Mouse (Mus musculus) left cerebral cortex, postnatal 25 days (tissue): ENCODE results near the gene Plekhb2. TPM values are rescaled to one million over a fixed set of nuclear protein-coding genes. Genes with fewer than 3 reads are reported as not detected.

ENCODE experiments used
- DNase-seq, 2 experiments: peaks; one replicate each; pipeline ENCODE4 v3.0.0; 2022; ENCODE audit warnings: low spot score in 2 of 2, mixed read lengths in 1 of 2
- intact Hi-C: fragments of 180-260 bp; cut with DNase I; formaldehyde crosslinking; loops from one replicate; pipeline ENCODE4 v1.15.1; 2025
- total RNA-seq, 2 experiments: library from RNA; stranded (reverse); gene quantifications; 2 replicates each; pipeline ENCODE4 v1.2.3; 2021

Gene Plekhb2
- total RNA-seq, 2 experiments from 2014 or later, result 248 to 261 TPM

DNA sequence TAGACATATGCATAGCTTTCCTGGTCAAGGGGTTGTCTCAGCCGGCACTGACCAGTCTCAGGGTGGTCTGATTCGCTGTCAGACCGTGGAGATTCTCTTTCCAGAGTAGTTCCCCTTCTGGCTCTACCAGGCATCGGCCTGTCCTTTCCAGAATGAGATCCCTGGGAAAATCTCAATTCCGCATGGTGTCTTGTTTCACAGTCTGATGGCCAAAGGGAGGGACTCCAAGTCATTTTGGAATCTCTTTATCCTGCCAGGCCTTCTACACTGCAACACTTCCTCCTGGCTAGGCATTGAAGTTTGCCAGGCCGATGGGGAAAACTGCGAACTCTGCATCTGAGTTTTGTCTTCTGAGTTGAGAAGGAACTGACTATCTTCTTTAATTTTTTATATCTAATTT is 10.4 kb downstream of the Plekhb2 start:
- intact Hi-C loops, result loop anchor here (10.0 kb wide), 1 partner anchor 215 kb away; no protein-coding TSS in a partner anchor
- no peak for DNase-seq

GRCm38 (mm10) chr1:34862877-34863276 is 13.1 kb downstream of the Plekhb2 start:
- no peak for DNase-seq
- intact Hi-C loops, result loop anchor here (10.0 kb wide), 1 partner anchor 218 kb away; no protein-coding TSS in a partner anchor

- intact Hi-C loops, result loop anchor here (10.0 kb wide), 1 partner anchor 219 kb away; no protein-coding TSS in a partner anchor
- no peak for DNase-seq
Measured at GRCm38 (mm10) chr1:34863323-34863722, 13.5 kb downstream of the Plekhb2 start.

- intact Hi-C loops, result loop anchor here (10.0 kb wide), 1 partner anchor 219 kb away; no protein-coding TSS in a partner anchor
- DNase-seq, result no peak
Measured at GRCm38 (mm10) chr1:34864243-34864642, 14.5 kb downstream of the Plekhb2 start.

DNA sequence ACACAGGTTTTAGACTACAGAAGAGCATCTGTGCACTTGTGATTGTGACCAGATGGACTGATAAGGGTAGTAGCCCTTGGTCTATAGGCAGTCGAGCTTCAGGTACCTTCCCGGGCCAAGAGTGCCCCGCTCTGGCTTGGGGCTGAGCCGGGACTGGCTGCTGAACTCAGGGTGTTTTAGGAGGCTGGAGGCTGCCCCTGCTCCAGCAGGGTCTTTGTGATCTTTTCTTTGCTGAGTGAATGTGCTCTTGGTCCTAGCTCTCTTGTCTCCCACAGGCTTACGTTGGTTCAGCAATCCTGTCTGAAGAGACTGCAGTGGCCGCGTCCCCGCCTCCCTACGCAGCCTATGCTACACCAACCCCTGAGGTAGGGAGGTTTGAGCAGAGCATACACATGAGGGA is 16.1 kb downstream of the Plekhb2 start:
- intact Hi-C loops, result loop anchor here (10.0 kb wide), 1 partner anchor 221 kb away; no protein-coding TSS in a partner anchor
- DNase-seq, result no peak

DNA sequence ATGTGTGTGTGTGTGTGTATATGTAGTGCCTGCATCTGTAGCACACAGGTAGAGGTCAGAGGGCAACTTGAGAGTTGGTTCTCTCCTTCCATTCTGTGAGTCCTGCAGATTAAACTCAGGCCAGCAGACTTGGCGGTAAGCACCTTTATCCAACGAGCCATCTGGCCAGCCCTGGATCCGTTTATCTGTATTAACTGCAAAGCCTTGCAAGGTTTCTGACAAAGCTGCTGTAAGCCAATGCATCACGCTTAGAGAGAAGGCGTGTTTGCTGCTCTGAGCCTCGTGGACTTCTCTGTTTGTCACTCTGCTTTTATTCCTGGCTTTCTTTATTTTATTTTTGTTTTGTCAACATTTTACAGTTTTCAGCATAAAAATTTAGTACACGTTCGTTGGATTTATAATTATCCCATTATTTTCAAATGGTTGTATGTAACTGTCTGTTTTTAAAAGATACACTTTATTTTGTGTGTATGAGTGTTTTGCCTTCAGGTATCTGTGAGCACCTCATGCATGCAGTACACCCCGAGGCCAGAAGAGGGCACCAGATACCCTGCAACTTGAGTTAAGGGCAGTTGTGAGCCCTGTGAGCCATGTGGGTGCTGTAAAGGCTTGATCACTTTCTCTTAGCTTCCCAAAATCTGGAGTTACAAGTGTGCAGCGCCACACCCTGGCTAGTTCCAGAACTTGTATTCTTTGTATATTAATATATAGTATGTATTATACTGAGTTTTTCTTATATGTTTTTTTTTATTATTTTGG is 17.2 kb downstream of the Plekhb2 start:
- intact Hi-C loops, result loop anchor here (10.0 kb wide), 1 partner anchor 222 kb away; no protein-coding TSS in a partner anchor
- peak; percentile 83 to 94 for DNase-seq

DNA sequence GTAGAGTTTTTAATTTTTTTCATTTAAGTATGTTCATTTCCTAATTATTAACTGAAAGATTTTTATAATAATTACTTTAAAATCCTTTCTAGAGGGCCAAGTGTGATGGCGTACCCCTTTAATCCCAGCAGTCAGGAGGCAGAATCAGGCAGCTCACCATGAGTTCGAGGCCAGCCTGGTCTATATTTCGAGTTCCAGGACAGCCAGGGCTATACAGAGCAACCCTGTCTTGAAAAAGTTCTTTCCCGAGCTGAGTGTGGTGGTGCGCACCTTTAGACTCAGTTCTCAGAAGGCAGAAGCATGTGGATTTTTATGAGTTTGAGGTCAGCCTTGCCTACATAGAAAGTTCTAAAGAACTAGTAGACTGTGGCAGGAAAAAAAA is 17.8 kb downstream of the Plekhb2 start:
- DNase-seq, result no peak
- intact Hi-C loops, result loop anchor here (10.0 kb wide), 1 partner anchor 223 kb away; no protein-coding TSS in a partner anchor

GRCm38 (mm10) chr1:34868391-34868790 is 18.6 kb downstream of the Plekhb2 start:
- intact Hi-C loops, result loop anchor here (10.0 kb wide), 1 partner anchor 224 kb away; no protein-coding TSS in a partner anchor

DNA sequence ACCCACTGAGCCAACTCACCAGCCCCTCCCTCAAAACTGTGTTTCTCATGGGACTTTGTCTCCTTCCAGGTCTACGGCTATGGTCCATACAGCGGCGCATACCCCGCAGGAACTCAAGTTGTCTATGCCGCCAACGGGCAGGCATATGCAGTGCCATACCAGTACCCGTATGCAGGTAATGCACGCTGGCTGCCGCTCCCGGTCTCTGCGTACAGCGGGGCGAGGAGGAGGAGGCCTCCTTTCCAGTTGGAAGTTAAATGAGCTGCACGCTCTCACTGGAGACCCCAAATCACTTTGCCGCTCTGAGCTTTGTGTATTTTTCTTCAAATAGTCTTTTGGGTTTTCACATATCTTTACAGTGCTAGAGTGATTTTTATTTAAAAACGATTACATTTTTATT is 19.5 kb downstream of the Plekhb2 start:
- DNase-seq, result no peak
- intact Hi-C loops, result loop anchor here (10.0 kb wide), 1 partner anchor 224 kb away; no protein-coding TSS in a partner anchor

More at GRCm38 (mm10) chr1:34868391-34868790, 18.6 kb downstream of the Plekhb2 start:
- no peak for DNase-seq

- intact Hi-C loops, result no loop called here
Measured at GRCm38 (mm10) chr1:34871170-34871569, 21.4 kb downstream of the Plekhb2 start.

DNA sequence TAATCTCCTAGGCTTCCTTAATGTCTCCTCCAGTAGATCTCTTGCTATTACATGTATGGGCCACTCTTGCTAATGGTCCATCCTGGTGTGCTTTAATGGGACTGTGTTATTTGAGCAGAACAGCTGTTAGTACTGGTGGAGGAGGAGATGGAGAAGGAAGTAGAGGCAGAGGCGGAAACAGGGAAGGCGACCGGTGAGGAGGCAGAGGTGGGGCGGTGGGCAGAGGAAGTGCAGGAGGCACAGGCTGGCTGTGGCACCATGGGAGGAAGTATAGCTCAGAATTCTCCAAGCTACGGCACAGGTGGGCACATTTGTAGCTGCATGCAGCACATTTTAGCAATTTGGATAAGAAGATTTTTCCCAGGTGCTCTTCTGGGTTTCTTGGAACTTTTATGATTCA is 23.8 kb downstream of the Plekhb2 start:
- intact Hi-C loops, result no loop called here
- no peak for DNase-seq

More at GRCm38 (mm10) chr1:34871170-34871569, 21.4 kb downstream of the Plekhb2 start:
- no peak for DNase-seq

DNA sequence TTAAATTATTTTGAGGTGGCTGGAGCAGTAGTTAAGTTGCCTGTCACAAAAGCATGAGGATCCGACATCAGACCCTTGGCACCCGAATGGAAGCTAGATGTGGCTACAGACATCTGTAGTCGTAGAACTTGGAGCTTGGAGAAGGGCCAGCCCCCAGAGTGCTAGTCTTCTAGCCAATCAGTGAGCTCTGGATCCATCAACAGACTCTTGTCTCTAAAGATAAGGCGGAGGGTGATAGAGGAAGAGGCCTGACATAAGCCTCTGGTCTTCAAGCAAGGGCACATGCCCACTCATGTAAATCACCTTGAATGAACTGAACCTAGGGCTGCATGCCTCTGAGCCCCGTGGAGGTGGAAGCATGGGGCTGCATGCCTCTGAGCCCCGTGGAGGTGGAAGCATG is 29.8 kb downstream of the Plekhb2 start:
- intact Hi-C loops, result no loop called here
- DNase-seq, result no peak

DNA sequence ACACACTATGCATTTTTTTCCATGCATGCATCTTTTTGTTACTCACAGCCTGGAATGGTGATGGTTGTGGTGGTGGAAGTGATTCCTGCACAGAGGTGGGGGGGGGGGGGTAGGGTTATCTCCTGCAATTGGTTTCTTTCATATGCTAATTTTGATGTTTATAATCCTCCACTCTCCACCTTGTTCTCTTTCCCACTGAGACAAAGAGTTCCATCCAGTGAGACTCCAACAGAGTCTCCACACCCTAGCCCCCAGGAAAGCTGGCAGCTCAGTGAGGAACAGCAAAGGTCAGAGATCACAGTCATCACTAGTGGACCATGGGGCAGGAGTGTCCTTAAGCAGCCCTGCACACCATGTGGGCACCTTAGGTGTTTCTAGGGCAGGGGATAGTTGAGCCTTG is 34.0 kb downstream of the Plekhb2 start:
- no peak for DNase-seq
- intact Hi-C loops, result no loop called here

- DNase-seq, result peak; percentile 75 to 85
- intact Hi-C loops, result loop anchor here (5.0 to 10.0 kb wide), 5 partner anchors 493 to 1386 kb away; no protein-coding TSS in a partner anchor
Measured at GRCm38 (mm10) chr1:34891559-34892289, 41.9 kb downstream of the Plekhb2 start.

GRCm38 (mm10) chr1:34892466-34892865 is 42.7 kb downstream of the Plekhb2 start:
- no peak for DNase-seq
- intact Hi-C loops, result loop anchor here (5.0 to 10.0 kb wide), 5 partner anchors 492 to 1385 kb away; no protein-coding TSS in a partner anchor

DNA sequence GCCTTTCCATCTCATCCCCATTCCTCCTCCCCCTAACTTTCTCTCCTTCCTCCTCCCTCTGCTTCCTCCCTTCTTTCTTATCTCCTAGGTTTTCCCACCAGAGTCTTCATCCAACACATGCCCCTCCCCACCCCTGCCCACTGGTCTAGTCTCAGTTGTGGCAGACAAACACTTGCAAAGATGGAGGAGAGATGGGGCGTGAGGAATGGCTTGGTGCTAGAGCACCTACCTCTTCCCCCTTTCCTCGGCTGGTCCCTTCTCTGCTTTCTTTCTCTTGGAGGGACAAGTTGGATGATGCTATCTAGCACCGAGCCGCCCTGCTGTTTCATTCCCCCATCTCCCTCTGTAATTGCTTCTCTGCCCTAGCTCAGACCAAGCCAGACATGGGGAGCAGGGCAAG is 43.6 kb downstream of the Plekhb2 start:
- intact Hi-C loops, result loop anchor here (5.0 to 10.0 kb wide), 5 partner anchors 491 to 1384 kb away; no protein-coding TSS in a partner anchor

DNA sequence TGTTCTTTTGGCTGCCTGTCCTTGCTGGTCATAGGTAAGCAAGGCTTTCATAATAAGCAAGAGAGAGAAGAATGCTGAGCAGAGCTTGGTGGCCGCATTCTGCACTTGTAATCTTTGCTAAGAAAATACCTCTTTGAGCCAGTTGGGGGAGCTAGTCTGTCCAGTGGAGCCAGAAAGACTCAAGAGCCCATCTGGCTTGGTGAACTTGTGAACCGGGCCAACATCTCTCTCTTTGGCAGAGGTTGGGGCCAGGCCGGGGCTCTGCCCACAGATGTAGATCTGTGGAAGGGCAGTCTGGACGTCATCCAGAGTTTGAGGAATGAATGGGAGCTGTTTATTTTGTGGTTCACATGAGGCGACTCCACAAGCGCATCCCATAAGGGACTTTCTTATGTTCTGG is 44.1 kb downstream of the Plekhb2 start:
- intact Hi-C loops, result loop anchor here (5.0 to 10.0 kb wide), 5 partner anchors 491 to 1383 kb away; no protein-coding TSS in a partner anchor
- peak in 1 of 2 experiments; percentile 24 for DNase-seq

More for the DNA sequence above, 43.6 kb downstream of the Plekhb2 start:
- DNase-seq, result no peak

GRCm38 (mm10) chr1:34896102-34896501 is 46.3 kb downstream of the Plekhb2 start:
- intact Hi-C loops, result loop anchor here (10.0 kb wide), 3 partner anchors 489 to 1359 kb away; no protein-coding TSS in a partner anchor

DNA sequence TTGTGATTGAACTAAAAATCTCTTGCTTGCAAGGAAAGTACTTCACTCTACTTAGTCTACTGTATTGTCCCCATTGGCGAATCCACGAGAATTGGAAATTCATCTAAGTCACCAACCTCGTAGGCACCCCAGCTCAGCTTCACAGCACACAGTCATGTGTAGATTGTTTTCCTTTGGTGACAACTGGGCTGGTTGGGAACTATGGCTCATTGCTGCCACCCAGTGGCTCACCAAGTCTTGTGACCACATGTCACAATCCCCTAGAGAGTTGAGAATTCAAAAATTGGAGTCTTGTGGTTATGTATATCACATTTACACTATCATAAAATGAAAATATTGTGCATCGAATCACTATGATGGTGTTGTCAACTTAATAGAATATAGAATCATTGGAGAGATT is 47.1 kb downstream of the Plekhb2 start:
- peak; percentile 45 to 57 for DNase-seq
- intact Hi-C loops, result loop anchor here (10.0 kb wide), 3 partner anchors 488 to 1358 kb away; no protein-coding TSS in a partner anchor

More at GRCm38 (mm10) chr1:34896102-34896501, 46.3 kb downstream of the Plekhb2 start:
- DNase-seq, result no peak

DNA sequence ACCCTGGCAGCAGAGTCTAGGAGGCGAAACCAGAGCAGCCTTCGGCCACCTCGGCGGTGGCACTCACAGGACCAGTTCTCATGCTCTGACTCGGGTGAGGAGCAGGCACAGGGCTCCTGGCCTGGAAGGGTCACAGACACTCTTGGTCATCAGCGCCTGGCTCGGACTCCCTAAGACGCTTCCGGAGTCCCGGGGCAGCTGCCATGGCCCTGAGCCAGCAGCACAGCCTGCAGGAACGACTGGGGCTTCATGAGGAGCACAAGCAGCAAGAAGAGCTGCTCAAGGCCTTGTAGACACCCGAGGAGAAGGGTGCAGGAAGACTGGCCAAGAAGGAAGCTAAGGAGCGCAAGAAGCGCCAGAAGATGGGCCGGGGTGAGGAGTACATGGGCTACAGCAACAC is 78.9 kb downstream of the Plekhb2 start:
- intact Hi-C loops, result no loop called here
- DNase-seq, result no peak
